Mouse (Mus musculus): Measurements from ENCODE around the gene Rtf1. TPM values are rescaled to one million over a fixed set of nuclear protein-coding genes. Genes with fewer than 3 reads are reported as not detected.

Rtf1 gene
- polyA plus RNA-seq, 2 experiments = 32.3 to 33.2 TPM

DNA sequence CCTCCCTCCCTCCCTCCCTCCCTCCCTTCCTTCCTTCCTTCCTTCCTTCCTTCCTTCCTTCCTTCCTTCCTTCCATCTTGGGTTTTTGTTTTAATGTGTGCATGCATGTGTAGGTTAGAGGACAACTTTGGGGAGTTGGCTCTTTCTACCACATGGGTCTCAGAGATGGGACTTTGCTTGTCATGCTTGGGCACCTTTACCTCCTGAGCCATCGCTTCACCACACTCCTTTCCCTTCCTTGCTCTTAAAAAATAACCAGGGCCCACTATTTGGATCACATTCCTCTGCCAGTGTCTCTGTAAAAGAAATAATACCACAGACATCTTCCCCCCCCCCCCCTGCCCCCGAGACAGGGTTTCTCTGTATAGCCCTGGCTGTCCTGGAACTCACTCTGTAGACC, 8.8 kb downstream of the Rtf1 start:
- ATAC-seq (ENCODE audit: low FRiP score, low read depth) (no peak), DNase-seq (ENCODE audit: low spot score) (no peak)
- Histone ChIP-seq H3K4me2 (replicated peaks; ENCODE audit: low read depth, low read length, severe bottlenecking) (no peak overlapping the region), H3K36me3 (ENCODE audit: control insufficient read depth, insufficient read depth, low read length) (peaks cover 17% of the 10 kb centered on the region), H3K4me3 (replicated peaks; ENCODE audit: low read length) (no peak overlapping the region), H3K27me3 (ENCODE audit: control insufficient read depth, insufficient read depth, low read length) (no peaks in the 10 kb centered on the region), H3K9ac (ENCODE audit: low read depth, low read length, severe bottlenecking) (no peak overlapping the region), H3K4me1 (ENCODE audit: control insufficient read depth, insufficient read depth, low read length) (no peaks in the 10 kb centered on the region), H3K27ac (replicated peaks; ENCODE audit: low read depth, low read length) (no peak overlapping the region), H3K9me3 (ENCODE audit: control insufficient read depth, low read length) (no peaks in the 10 kb centered on the region)
- 81% methylated on average over 2 of the region's 2 CpGs for WGBS
- TF ChIP-seq POLR2A (IDR thresholded peaks at IDR 0.05; ENCODE audit: borderline replicate concordance, extremely low read depth, insufficient read depth, insufficient read length) = no peak

GRCm38 (mm10) chr2:119692003-119692701, 17.3 kb downstream of the Rtf1 start:
- H3K27me3 ChIP-seq (ENCODE audit: control insufficient read depth, insufficient read depth, low read length) = no peaks in the 10 kb centered on the region
- H3K36me3 ChIP-seq (ENCODE audit: control insufficient read depth, insufficient read depth, low read length) = peaks cover 29% of the 10 kb centered on the region
- no peak for DNase-seq (ENCODE audit: low spot score)

DNA sequence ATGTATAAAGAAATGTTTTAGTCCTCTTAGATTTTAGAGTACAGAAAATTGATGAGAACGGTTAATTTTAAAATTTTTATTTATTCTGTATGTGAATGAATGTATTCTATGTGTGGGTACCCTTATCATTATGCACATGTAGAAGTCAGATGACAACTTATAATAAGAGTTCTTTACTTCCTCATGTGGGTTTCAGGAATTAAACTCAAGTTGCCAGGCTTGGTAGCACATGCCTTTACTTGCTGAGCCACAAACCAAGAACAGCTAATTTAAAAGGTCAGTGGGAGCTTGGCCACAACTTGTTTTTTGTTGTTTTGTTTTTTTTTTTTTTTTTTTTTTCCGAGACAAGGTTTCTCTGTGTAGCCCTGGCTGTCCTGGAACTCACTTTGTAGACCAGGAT, 20.0 kb downstream of the Rtf1 start:
- 91% methylated on average over 2 of the region's 2 CpGs for WGBS
- no peak for ATAC-seq (ENCODE audit: low FRiP score, low read depth)
- Histone ChIP-seq H3K9ac (ENCODE audit: low read depth, low read length, severe bottlenecking) (no peak overlapping the region), H3K27ac (replicated peaks; ENCODE audit: low read depth, low read length) (no peak overlapping the region), H3K4me1 (ENCODE audit: control insufficient read depth, insufficient read depth, low read length) (no peaks in the 10 kb centered on the region), H3K4me2 (replicated peaks; ENCODE audit: low read depth, low read length, severe bottlenecking) (no peak overlapping the region), H3K9me3 (ENCODE audit: control insufficient read depth, low read length) (no peaks in the 10 kb centered on the region), H3K4me3 (replicated peaks; ENCODE audit: low read length) (no peak overlapping the region), H3K36me3 (ENCODE audit: control insufficient read depth, insufficient read depth, low read length) (peaks cover 30% of the 10 kb centered on the region), H3K27me3 (ENCODE audit: control insufficient read depth, insufficient read depth, low read length) (no peaks in the 10 kb centered on the region)
- TF ChIP-seq POLR2A (IDR thresholded peaks at IDR 0.05; ENCODE audit: borderline replicate concordance, extremely low read depth, insufficient read depth, insufficient read length) = no peak
- DNase-seq (ENCODE audit: low spot score) = no peak

More at GRCm38 (mm10) chr2:119692003-119692701, 17.3 kb downstream of the Rtf1 start:
- no peak overlapping the region for H3K4me2 ChIP-seq (replicated peaks; ENCODE audit: low read depth, low read length, severe bottlenecking)
- no peaks in the 10 kb centered on the region for H3K9me3 ChIP-seq (ENCODE audit: control insufficient read depth, low read length)
- no peaks in the 10 kb centered on the region for H3K4me1 ChIP-seq (ENCODE audit: control insufficient read depth, insufficient read depth, low read length)
- H3K4me3 ChIP-seq (replicated peaks; ENCODE audit: low read length) = no peak overlapping the region
- TF ChIP-seq POLR2A (IDR thresholded peaks at IDR 0.05; ENCODE audit: borderline replicate concordance, extremely low read depth, insufficient read depth, insufficient read length) = no peak
- ATAC-seq (ENCODE audit: low FRiP score, low read depth) = no peak
- 85% methylated on average over 9 of the region's 9 CpGs for WGBS
- H3K27ac ChIP-seq (replicated peaks; ENCODE audit: low read depth, low read length) = no peak overlapping the region
- H3K9ac ChIP-seq (ENCODE audit: low read depth, low read length, severe bottlenecking) = no peak overlapping the region

GRCm38 (mm10) chr2:119696111-119696510, 21.2 kb downstream of the Rtf1 start:
- DNase-seq (ENCODE audit: low spot score) (no peak), ATAC-seq (ENCODE audit: low FRiP score, low read depth) (no peak)
- H3K4me1 ChIP-seq (ENCODE audit: control insufficient read depth, insufficient read depth, low read length) = no peaks in the 10 kb centered on the region
- H3K27ac ChIP-seq (replicated peaks; ENCODE audit: low read depth, low read length) = no peak overlapping the region
- H3K4me2 ChIP-seq (replicated peaks; ENCODE audit: low read depth, low read length, severe bottlenecking) = no peak overlapping the region
- no peak overlapping the region for H3K9ac ChIP-seq (ENCODE audit: low read depth, low read length, severe bottlenecking)
- TF ChIP-seq POLR2A (IDR thresholded peaks at IDR 0.05; ENCODE audit: borderline replicate concordance, extremely low read depth, insufficient read depth, insufficient read length) = no peak
- H3K9me3 ChIP-seq (ENCODE audit: control insufficient read depth, low read length) = no peaks in the 10 kb centered on the region
- peaks cover 32% of the 10 kb centered on the region for H3K36me3 ChIP-seq (ENCODE audit: control insufficient read depth, insufficient read depth, low read length)
- H3K27me3 ChIP-seq (ENCODE audit: control insufficient read depth, insufficient read depth, low read length) = no peaks in the 10 kb centered on the region
- no peak overlapping the region for H3K4me3 ChIP-seq (replicated peaks; ENCODE audit: low read length)
- 77% methylated on average over 1 of the region's 1 CpGs for WGBS

DNA sequence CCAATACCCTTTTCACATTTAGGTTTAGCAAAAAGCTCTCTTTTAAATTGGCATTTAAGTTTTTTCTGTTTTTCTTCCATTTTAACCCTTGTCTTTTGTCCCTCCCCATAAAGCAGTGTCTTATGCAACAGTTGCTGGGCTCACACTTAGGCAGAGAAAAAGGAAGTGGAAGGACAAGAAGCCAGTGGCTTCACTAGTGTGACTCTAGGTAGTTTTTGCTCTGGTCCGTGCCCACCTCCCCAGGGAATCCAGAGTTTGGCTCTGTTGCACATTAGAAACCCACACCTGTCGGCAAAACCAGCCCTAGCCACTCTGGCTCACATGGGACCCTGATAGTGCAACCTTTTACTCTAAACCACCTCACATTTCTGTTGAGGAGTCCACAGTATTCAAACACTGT, 23.6 kb downstream of the Rtf1 start:
- no peaks in the 10 kb centered on the region for H3K27me3 ChIP-seq (ENCODE audit: control insufficient read depth, insufficient read depth, low read length)
- TF ChIP-seq POLR2A (IDR thresholded peaks at IDR 0.05; ENCODE audit: borderline replicate concordance, extremely low read depth, insufficient read depth, insufficient read length) = no peak
- no peak overlapping the region for H3K4me2 ChIP-seq (replicated peaks; ENCODE audit: low read depth, low read length, severe bottlenecking)
- no peaks in the 10 kb centered on the region for H3K9me3 ChIP-seq (ENCODE audit: control insufficient read depth, low read length)
- ATAC-seq (ENCODE audit: low FRiP score, low read depth) (no peak), DNase-seq (ENCODE audit: low spot score) (no peak)
- no peak overlapping the region for H3K9ac ChIP-seq (ENCODE audit: low read depth, low read length, severe bottlenecking)
- peaks cover 30% of the 10 kb centered on the region for H3K36me3 ChIP-seq (ENCODE audit: control insufficient read depth, insufficient read depth, low read length)
- 74% methylated on average over 2 of the region's 2 CpGs for WGBS
- no peaks in the 10 kb centered on the region for H3K4me1 ChIP-seq (ENCODE audit: control insufficient read depth, insufficient read depth, low read length)
- no peak overlapping the region for H3K27ac ChIP-seq (replicated peaks; ENCODE audit: low read depth, low read length)
- H3K4me3 ChIP-seq (replicated peaks; ENCODE audit: low read length) = no peak overlapping the region

Measured in limb, embryonic 14.5 days (tissue).